Mouse (Mus musculus) cerebellum, adult 2 months (tissue): ENCODE results near the gene Abcc9.

Source experiments
- CTCF ChIP-seq: fragments of 200-500 bp; IDR thresholded peaks from 2 replicates; pipeline ENCODE4 v1.5.1; 2011; ENCODE audit warnings: low read depth, mild to moderate bottlenecking, control low read depth, low read length, moderate library complexity, borderline replicate concordance; ENCODE audit not compliant: insufficient read depth
- POLR2A ChIP-seq: fragments of 200-500 bp; IDR thresholded peaks from 2 replicates; pipeline ENCODE4 v1.6.1; 2011; ENCODE audit warnings: low read length, control low read depth, borderline replicate concordance; ENCODE audit not compliant: insufficient read depth

DNA sequence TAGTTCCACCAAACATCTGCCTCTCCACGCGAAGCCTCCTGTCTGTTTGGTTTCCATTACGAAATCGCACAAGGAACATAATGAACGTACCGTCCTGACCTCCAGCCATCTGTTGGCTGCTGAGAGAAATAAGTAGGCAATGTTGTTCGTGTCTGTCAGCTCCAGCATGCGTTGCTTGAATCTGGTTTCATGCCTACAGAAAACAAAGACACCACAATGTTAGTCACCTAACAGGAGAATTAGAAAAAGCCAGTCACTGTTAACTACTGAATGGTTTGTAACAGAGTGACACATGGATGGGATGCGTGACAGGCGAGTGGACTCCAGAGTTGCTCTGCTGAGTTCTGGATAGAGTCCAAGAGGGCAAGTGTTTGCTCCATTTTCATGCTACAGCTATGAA, 87.8 kb downstream of the Abcc9 start:
- TF ChIP-seq CTCF (no peak), POLR2A (no peak)
